Mouse (Mus musculus): ENCODE measurements around the gene Dgcr6. TPM values are rescaled to one million over a fixed set of nuclear protein-coding genes. Genes with fewer than 3 reads are reported as not detected.

Dgcr6 gene
- 50.3 TPM for polyA plus RNA-seq (2014; fragmentation: Illumina TruSeq; extraction: RNeasy Lipid Tissue Mini Kit (QIAGEN cat#74804); ENCODE audit: low read depth, low replicate concordance)

GRCm38 (mm10) chr16:18052731-18053202, at the start of gene Dgcr6:
Dgcr6 (plus strand) TSS chr16:18052860.

Other genes with a start within 250 kb of the Dgcr6 start
- gene B830017H08Rik, start 219.7 kb upstream of the Dgcr6 start, polyA plus RNA-seq (2014; fragmentation: Illumina TruSeq; extraction: RNeasy Lipid Tissue Mini Kit (QIAGEN cat#74804); ENCODE audit: low read depth, low replicate concordance) = not detected
- gene Car15, start 214.5 kb upstream of the Dgcr6 start, polyA plus RNA-seq (2014; fragmentation: Illumina TruSeq; extraction: RNeasy Lipid Tissue Mini Kit (QIAGEN cat#74804); ENCODE audit: low read depth, low replicate concordance) = 4.0 TPM
- gene Gm20518, start 161.2 kb upstream of the Dgcr6 start, polyA plus RNA-seq (2014; fragmentation: Illumina TruSeq; extraction: RNeasy Lipid Tissue Mini Kit (QIAGEN cat#74804); ENCODE audit: low read depth, low replicate concordance) = 0.45 TPM
- 0.16 TPM for gene Tssk1, start 158.6 kb upstream of the Dgcr6 start, polyA plus RNA-seq (2014; fragmentation: Illumina TruSeq; extraction: RNeasy Lipid Tissue Mini Kit (QIAGEN cat#74804); ENCODE audit: low read depth, low replicate concordance)
- gene Dgcr2, start 154.3 kb upstream of the Dgcr6 start, polyA plus RNA-seq (2014; fragmentation: Illumina TruSeq; extraction: RNeasy Lipid Tissue Mini Kit (QIAGEN cat#74804); ENCODE audit: low read depth, low replicate concordance) = 39.0 TPM
- gene Tssk2, start 154.2 kb upstream of the Dgcr6 start, polyA plus RNA-seq (2014; fragmentation: Illumina TruSeq; extraction: RNeasy Lipid Tissue Mini Kit (QIAGEN cat#74804); ENCODE audit: low read depth, low replicate concordance) = not detected
- 12.4 TPM for gene Ess2, start 141.5 kb upstream of the Dgcr6 start, polyA plus RNA-seq (2014; fragmentation: Illumina TruSeq; extraction: RNeasy Lipid Tissue Mini Kit (QIAGEN cat#74804); ENCODE audit: low read depth, low replicate concordance)
- not detected for gene Gsc2, start 137.8 kb upstream of the Dgcr6 start, polyA plus RNA-seq (2014; fragmentation: Illumina TruSeq; extraction: RNeasy Lipid Tissue Mini Kit (QIAGEN cat#74804); ENCODE audit: low read depth, low replicate concordance)
- gene Slc25a1, start 124.6 kb upstream of the Dgcr6 start, polyA plus RNA-seq (2014; fragmentation: Illumina TruSeq; extraction: RNeasy Lipid Tissue Mini Kit (QIAGEN cat#74804); ENCODE audit: low read depth, low replicate concordance) = 10.5 TPM
- gene Vpreb2, start 72.4 kb upstream of the Dgcr6 start, polyA plus RNA-seq (2014; fragmentation: Illumina TruSeq; extraction: RNeasy Lipid Tissue Mini Kit (QIAGEN cat#74804); ENCODE audit: low read depth, low replicate concordance) = not detected
- 37.1 TPM for gene Prodh, start 37.3 kb downstream of the Dgcr6 start, polyA plus RNA-seq (2014; fragmentation: Illumina TruSeq; extraction: RNeasy Lipid Tissue Mini Kit (QIAGEN cat#74804); ENCODE audit: low read depth, low replicate concordance)
- gene Rtn4r, start 74.8 kb downstream of the Dgcr6 start, polyA plus RNA-seq (2014; fragmentation: Illumina TruSeq; extraction: RNeasy Lipid Tissue Mini Kit (QIAGEN cat#74804); ENCODE audit: low read depth, low replicate concordance) = 6.7 TPM
- not detected for gene Ccdc188, start 165.0 kb downstream of the Dgcr6 start, polyA plus RNA-seq (2014; fragmentation: Illumina TruSeq; extraction: RNeasy Lipid Tissue Mini Kit (QIAGEN cat#74804); ENCODE audit: low read depth, low replicate concordance)
- gene Zdhhc8, start 182.3 kb downstream of the Dgcr6 start, polyA plus RNA-seq (2014; fragmentation: Illumina TruSeq; extraction: RNeasy Lipid Tissue Mini Kit (QIAGEN cat#74804); ENCODE audit: low read depth, low replicate concordance) = 23.9 TPM
- 36.1 TPM for gene Trmt2a, start 195.8 kb downstream of the Dgcr6 start, polyA plus RNA-seq (2014; fragmentation: Illumina TruSeq; extraction: RNeasy Lipid Tissue Mini Kit (QIAGEN cat#74804); ENCODE audit: low read depth, low replicate concordance)
- gene Ranbp1, start 195.9 kb downstream of the Dgcr6 start, polyA plus RNA-seq (2014; fragmentation: Illumina TruSeq; extraction: RNeasy Lipid Tissue Mini Kit (QIAGEN cat#74804); ENCODE audit: low read depth, low replicate concordance) = 48.5 TPM
- not detected for gene Gm49776, start 205.5 kb downstream of the Dgcr6 start, polyA plus RNA-seq (2014; fragmentation: Illumina TruSeq; extraction: RNeasy Lipid Tissue Mini Kit (QIAGEN cat#74804); ENCODE audit: low read depth, low replicate concordance)
- 8.7 TPM for gene Dgcr8, start 236.4 kb downstream of the Dgcr6 start, polyA plus RNA-seq (2014; fragmentation: Illumina TruSeq; extraction: RNeasy Lipid Tissue Mini Kit (QIAGEN cat#74804); ENCODE audit: low read depth, low replicate concordance)

Measured in heart, adult 10 weeks (tissue).